Mouse (Mus musculus) CH12.LX (cell line): ENCODE measurements at regions not wholly inside any gene's neighbourhood (a gene's known extent, or its start where the extent isn't known, plus 50 kb on each side); places are given as distances from the start of the nearest gene placed in this dataset.

Experiments
- HCFC1 ChIP-seq: IDR thresholded peaks from 2 replicates; pipeline ENCODE4 v1.6.1; 2012; ENCODE audit warnings: low read depth, mild to moderate bottlenecking, inconsistent platforms, low read length, improper control_type of control experiment
- TBP ChIP-seq: conservative IDR thresholded peaks from 2 replicates; pipeline ENCODE4 v1.6.1; 2011; ENCODE audit warnings: low read depth, low read length, improper control_type of control experiment
- ZNF384 ChIP-seq: IDR thresholded peaks from 2 replicates; pipeline ENCODE4 v1.6.1; 2012; ENCODE audit warnings: low read depth, low read length, improper control_type of control experiment, inconsistent platforms

DNA sequence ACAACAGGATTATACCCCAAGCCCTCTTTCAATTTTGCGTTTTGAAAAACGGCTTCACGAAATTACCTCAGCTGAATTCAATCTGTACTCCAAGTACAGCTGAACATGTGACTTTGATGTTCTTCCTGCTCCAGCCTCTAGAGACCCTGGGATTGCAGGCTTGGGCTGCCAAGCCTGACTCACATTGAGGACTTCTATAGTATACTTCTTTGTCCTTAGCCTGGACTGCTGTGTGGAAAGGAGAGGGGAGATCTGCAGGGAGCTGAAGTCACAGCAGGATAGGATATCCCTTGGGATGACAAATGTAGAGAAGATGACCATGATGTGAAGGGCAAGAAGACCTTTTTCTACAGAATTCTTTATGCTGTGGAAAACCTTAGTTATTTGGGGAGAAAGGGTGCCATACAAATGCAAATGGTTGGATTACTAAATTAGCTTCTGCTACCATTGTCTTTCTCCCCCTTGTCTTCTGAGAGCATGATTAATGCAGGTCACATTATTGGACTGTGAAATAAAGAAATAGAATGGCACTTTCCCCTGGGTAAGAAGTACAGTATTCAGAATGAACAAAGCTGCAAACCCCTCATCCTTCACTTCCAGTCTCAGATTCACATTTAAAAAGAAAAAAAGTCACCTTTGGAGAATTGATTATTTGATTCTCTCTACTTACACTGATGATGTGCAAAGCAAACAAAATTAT is 557.7 kb upstream of the Kif2b start:
- TF ChIP-seq TBP (no peak), ZNF384 (no peak), HCFC1 (no peak)
